Mouse (Mus musculus) stomach, embryonic 14.5 days (tissue): ENCODE data around the gene Pkd1l1. TPM values are rescaled to one million over a fixed set of nuclear protein-coding genes. Genes with fewer than 3 reads are reported as not detected.

Experiments
- ATAC-seq: fragments of 200-750 bp; cut with Nextera tagmentation; 2 replicates; pipeline ENCODE4 v1.8.0; 2017; ENCODE audit warnings: low read depth, moderate TSS enrichment; ENCODE audit not compliant: insufficient number of reproducible peaks, insufficient read depth, low FRiP score
- H3K27ac ChIP-seq: fragments of 300-500 bp; sonication (generic); 2 replicates; pipeline ENCODE4 v1.5.1; 2014; ENCODE audit warnings: mild to moderate bottlenecking, low read length, moderate library complexity, mixed read lengths
- H3K27me3 ChIP-seq: fragments of 300-500 bp; sonication (generic); 2 replicates; pipeline ENCODE4 v1.6.1; 2014; ENCODE audit warnings: low read length, control low read depth, mixed read lengths; ENCODE audit not compliant: control insufficient read depth, insufficient read depth
- H3K36me3 ChIP-seq: fragments of 300-500 bp; sonication (generic); 2 replicates; pipeline ENCODE4 v1.6.1; 2014; ENCODE audit warnings: mild to moderate bottlenecking, control low read depth, low read length, moderate library complexity, mixed read lengths; ENCODE audit not compliant: control insufficient read depth, insufficient read depth
- H3K4me1 ChIP-seq: fragments of 300-500 bp; sonication (generic); 2 replicates; pipeline ENCODE4 v1.6.1; 2014; ENCODE audit warnings: low read length, control low read depth, mixed read lengths; ENCODE audit not compliant: control insufficient read depth, insufficient read depth
- H3K4me2 ChIP-seq: fragments of 300-500 bp; sonication (generic); replicated peaks from 2 replicates; pipeline ENCODE4 v1.6.1; 2014; ENCODE audit warnings: low read depth, low read length, control low read depth
- H3K4me3 ChIP-seq: fragments of 300-500 bp; sonication (generic); 2 replicates; pipeline ENCODE4 v1.5.1; 2014; ENCODE audit warnings: low read depth, low read length, control low read depth
- H3K9ac ChIP-seq: fragments of 300-500 bp; sonication (generic); replicated peaks from 2 replicates; pipeline ENCODE4 v1.6.1; 2014; ENCODE audit warnings: low read depth, mild to moderate bottlenecking, control low read depth, low read length, moderate library complexity, mixed read lengths
- H3K9me3 ChIP-seq: fragments of 300-500 bp; sonication (generic); 2 replicates; pipeline ENCODE4 v1.6.1; 2016; ENCODE audit warnings: low read depth, low read length, control low read depth; ENCODE audit not compliant: control insufficient read depth
- WGBS: fragments of 180-500 bp; shearing (Covaris S2); extraction: QIAGEN DNeasy Blood & Tissue Kit; methylation state at CpG from one replicate; pipeline ENCODE4 v1.1.7; 2014; 5-methylcytosine and 5-hydroxymethylcytosine counted together
- polyA plus RNA-seq: library from polyadenylated mRNA; unstranded; fragments of >200 nt; fragmentation: Nextera tagmentation; extraction: Ambion mirVana; gene quantifications from 2 replicates; pipeline ENCODE4 v1.2.1, GENCODE M21; 2014

Pkd1l1 gene
- polyA plus RNA-seq, 1 experiment from 2014 or later = 0.09 TPM

DNA sequence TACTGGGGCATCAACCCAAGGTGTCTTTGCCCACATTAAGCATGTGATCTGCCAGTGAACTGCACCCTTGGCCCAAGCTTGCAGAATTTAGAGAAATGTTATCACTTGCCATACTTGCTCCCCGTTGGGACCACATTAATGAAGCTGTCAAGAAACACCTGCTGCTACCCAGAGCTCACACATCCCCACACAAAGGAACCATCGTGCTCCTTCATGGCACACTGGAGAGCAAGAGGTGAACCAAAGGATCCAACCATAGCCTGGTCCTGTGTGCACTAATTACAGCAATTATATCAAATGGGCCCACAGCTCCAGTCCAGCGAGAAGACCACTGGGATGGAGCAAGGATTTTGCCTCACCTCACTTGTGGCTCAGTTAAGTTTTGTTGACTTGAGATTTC, 114.0 kb downstream of the Pkd1l1 start:
- no peaks in the 10 kb centered on the region for H3K9me3 ChIP-seq
- ATAC-seq = no peak
- H3K4me3 ChIP-seq = no peak overlapping the region
- H3K4me2 ChIP-seq = no peak overlapping the region
- peaks cover 9% of the 10 kb centered on the region; the same call in 1 of the 2 replicates for H3K4me1 ChIP-seq
- no peaks in the 10 kb centered on the region for H3K27me3 ChIP-seq
- H3K36me3 ChIP-seq = no peaks in the 10 kb centered on the region
- 50% methylated on average over 3 of the region's 3 CpGs for WGBS
- H3K27ac ChIP-seq = no peak overlapping the region
- no peak overlapping the region for H3K9ac ChIP-seq

DNA sequence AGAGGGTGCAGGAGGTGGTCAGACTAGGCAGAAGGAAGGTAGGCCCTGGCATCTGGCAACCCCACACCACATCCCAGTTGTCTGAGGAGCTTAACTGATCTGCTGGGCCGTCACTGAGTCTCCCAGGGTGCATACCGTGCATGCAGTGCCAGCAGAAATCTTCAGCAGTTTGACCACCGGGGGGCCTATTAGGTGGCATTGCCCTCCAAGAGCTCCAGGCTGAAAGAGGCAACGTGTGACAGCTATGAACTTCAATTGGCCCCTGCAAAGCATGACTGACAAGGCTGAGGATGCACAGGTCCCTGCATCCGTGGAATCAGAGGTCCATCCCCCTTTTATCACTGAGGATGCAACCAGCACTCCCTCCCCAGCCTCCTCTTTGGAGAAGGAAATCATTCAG, 116.9 kb downstream of the Pkd1l1 start:
- H3K9me3 ChIP-seq = no peaks in the 10 kb centered on the region
- 63% methylated on average over 5 of the region's 5 CpGs for WGBS
- H3K27ac ChIP-seq = no peak overlapping the region
- H3K4me1 ChIP-seq = peaks cover 9% of the 10 kb centered on the region; the same call in 1 of the 2 replicates
- no peaks in the 10 kb centered on the region for H3K36me3 ChIP-seq
- no peak overlapping the region for H3K4me2 ChIP-seq
- no peak for ATAC-seq
- no peaks in the 10 kb centered on the region for H3K27me3 ChIP-seq
- no peak overlapping the region for H3K4me3 ChIP-seq
- H3K9ac ChIP-seq = no peak overlapping the region

DNA sequence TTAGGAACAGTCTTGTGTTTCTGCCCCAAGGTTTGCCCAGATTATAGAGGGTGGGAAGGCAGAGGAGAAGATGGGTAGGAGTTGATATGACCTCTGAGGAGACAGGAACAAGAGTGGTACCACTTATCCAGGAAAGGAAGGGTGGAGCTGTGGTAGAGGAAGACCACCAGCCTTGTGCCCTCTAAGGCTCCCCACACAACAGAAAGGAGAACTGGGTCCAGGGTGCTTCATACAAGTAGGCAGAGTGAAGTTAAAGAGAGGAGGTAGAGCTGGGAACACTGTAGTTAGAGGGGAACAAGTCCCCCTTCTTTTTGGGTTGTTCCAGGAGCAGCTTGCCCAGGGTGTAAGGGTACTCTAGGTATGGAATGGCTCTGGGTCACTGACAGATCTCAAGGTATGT, 125.0 kb downstream of the Pkd1l1 start:
- Histone ChIP-seq H3K9ac (no peak overlapping the region), H3K36me3 (no peaks in the 10 kb centered on the region), H3K27ac (no peak overlapping the region), H3K4me2 (no peak overlapping the region), H3K4me3 (no peak overlapping the region), H3K27me3 (no peaks in the 10 kb centered on the region), H3K4me1 (no peaks in the 10 kb centered on the region), H3K9me3 (no peaks in the 10 kb centered on the region)
- ATAC-seq = no peak

DNA sequence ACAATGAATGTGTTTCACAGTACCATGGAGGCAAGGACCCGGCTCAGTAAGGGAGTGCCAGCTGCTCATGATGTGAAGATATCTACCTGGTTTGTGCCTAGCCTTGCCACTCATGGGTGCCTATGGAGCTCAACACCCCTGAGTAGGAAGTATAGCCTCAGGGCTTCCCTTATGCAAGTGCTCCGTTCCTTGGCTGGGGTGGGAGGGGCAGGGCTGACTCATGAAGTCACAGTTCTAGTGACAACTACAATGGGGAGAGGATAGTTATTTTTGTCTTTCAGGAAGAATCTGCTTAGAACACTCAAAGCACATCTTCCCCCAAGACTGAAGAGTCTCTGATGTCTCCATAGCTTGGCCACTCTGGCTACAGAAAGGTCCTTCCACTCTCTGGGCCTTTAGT, 125.4 kb downstream of the Pkd1l1 start:
- Histone ChIP-seq H3K4me3 (no peak overlapping the region), H3K27me3 (no peaks in the 10 kb centered on the region), H3K9ac (no peak overlapping the region), H3K9me3 (no peaks in the 10 kb centered on the region), H3K27ac (no peak overlapping the region), H3K36me3 (no peaks in the 10 kb centered on the region), H3K4me1 (no peaks in the 10 kb centered on the region), H3K4me2 (no peak overlapping the region)
- ATAC-seq = no peak
- 82% methylated on average over 2 of the region's 2 CpGs for WGBS

DNA sequence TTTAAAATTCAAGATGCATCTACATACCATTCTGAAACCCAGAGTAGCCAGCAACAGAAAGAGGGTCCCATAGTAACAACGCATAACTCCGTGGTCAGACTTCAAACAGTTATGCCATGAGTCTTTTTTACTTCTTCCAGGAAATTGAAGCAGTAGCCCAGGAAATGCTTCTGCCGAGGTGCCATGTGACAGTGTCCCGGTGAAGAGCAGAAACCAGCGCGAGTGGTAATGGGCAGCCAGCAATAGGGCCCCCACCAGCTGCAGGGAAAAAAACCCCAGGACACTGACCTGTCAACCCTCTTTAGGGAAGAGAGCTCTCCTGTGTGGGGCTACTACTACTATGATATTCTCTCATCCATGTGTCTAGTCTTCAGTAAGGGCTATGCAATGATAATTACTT, 136.9 kb downstream of the Pkd1l1 start:
- no peak for ATAC-seq
- Histone ChIP-seq H3K4me1 (no peaks in the 10 kb centered on the region), H3K4me2 (no peak overlapping the region), H3K9me3 (no peaks in the 10 kb centered on the region), H3K4me3 (no peak overlapping the region), H3K27ac (no peak overlapping the region), H3K36me3 (no peaks in the 10 kb centered on the region), H3K9ac (no peak overlapping the region), H3K27me3 (no peaks in the 10 kb centered on the region)
- 95% methylated on average over 6 of the region's 6 CpGs for WGBS

DNA sequence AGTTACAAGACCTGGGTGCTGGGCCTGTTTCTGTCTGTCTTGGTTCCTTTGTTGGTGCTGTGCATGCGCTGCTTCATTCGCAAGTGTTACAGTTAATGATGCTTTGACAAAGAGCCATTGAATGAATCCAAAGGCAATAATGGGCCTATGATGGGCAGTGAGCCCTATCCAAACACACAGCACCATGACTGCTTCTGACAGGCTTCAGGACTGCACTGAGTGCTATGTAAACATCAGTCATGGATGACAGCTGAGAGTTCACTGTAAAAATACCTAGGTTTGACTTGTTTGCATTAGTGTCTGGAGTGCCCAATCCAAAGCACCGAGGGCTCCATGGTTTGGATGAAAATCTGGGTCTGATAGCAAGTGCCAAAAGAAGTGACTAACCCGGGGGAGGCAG, 138.9 kb downstream of the Pkd1l1 start:
- Histone ChIP-seq H3K9me3 (no peaks in the 10 kb centered on the region), H3K4me3 (no peak overlapping the region), H3K9ac (no peak overlapping the region), H3K4me1 (no peaks in the 10 kb centered on the region), H3K27me3 (no peaks in the 10 kb centered on the region), H3K27ac (no peak overlapping the region), H3K36me3 (no peaks in the 10 kb centered on the region), H3K4me2 (no peak overlapping the region)
- 62% methylated on average over 4 of the region's 4 CpGs for WGBS
- no peak for ATAC-seq

DNA sequence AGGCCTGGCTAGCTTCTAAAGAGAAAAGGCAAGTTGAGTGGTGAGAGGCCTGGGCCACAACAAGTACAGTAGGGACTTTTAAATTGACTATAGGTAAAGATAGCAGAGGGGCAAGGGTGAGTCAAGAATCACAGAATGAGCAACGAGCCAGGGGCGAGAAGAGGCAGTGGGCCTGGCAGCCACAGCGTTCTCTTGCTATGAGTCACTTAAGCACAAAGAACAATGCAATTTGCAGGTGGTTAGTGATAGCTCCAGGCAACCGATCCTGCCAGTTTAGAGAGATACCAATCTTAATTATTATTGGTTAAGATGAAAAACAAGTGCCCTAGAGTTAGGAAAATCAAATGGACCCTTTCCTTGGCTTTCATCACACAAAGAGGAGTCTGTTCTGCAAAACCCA, 142.5 kb downstream of the Pkd1l1 start:
- H3K27ac ChIP-seq = no peak overlapping the region
- H3K4me1 ChIP-seq = no peaks in the 10 kb centered on the region
- no peaks in the 10 kb centered on the region for H3K27me3 ChIP-seq
- H3K9me3 ChIP-seq = no peaks in the 10 kb centered on the region
- no peaks in the 10 kb centered on the region for H3K36me3 ChIP-seq
- H3K9ac ChIP-seq = no peak overlapping the region
- H3K4me3 ChIP-seq = no peak overlapping the region
- WGBS = 67% methylated on average over 4 of the region's 4 CpGs
- ATAC-seq = no peak
- H3K4me2 ChIP-seq = no peak overlapping the region

DNA sequence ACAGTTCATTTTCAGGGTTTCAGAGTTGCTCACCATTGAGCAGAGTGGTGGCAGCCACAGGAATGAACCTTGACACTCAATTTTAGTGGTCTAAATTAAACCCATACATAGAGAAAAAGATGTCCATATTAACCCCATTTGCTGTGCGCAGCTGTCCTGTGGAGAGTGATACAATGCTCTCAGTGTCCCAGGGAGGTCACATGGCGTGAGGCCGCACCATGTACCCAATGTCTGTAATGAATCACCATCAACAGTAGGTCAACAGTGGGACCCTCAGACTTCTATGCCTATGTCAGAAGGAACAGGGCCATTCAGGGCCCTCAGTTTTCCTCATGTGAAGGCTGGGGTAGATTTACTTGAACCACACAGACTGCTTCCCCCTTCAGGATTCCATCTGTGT, 143.5 kb downstream of the Pkd1l1 start:
- H3K27ac ChIP-seq = no peak overlapping the region

DNA sequence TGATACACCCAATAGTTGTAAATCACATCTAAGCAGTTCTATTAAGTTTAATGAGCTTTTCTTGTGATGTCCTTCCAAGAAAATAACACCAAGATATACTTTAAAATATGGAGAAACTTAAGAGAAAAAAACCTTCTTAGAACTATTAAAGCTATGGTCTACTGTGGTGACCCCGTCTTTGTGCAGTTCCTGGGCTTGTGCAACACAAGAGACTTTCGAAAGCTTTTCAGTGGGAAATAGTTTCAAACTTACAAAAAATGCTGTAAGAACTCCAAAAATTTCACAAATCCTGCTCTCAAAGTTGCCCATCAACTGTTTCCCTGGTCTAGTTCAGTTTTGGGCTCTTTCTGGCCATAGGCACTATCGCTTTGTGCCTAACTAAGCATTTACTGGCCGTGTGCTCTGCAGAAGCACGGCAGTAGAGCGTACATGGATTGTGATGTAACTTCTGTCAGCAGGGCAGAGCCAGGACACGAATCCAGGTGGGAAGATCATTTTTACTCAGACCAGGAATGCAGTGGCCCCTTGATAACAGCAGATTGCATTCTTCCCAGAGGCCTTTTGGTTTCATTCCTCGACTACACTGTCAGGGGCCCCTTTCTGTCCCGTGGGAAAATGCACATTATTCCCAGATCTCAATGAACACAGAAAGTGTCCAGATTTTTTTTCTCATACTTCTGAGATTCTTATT, 144.1 kb downstream of the Pkd1l1 start:
- Histone ChIP-seq H3K9ac (no peak overlapping the region), H3K27ac (no peak overlapping the region), H3K4me3 (no peak overlapping the region), H3K4me2 (no peak overlapping the region), H3K9me3 (no peaks in the 10 kb centered on the region), H3K4me1 (no peaks in the 10 kb centered on the region), H3K27me3 (no peaks in the 10 kb centered on the region), H3K36me3 (no peaks in the 10 kb centered on the region)
- no peak for ATAC-seq
- WGBS = 64% methylated on average over 9 of the region's 9 CpGs

More for the DNA sequence above, 143.5 kb downstream of the Pkd1l1 start:
- WGBS = 88% methylated on average over 3 of the region's 3 CpGs
- Histone ChIP-seq H3K36me3 (no peaks in the 10 kb centered on the region), H3K4me1 (no peaks in the 10 kb centered on the region), H3K4me2 (no peak overlapping the region), H3K4me3 (no peak overlapping the region), H3K9ac (no peak overlapping the region), H3K9me3 (no peaks in the 10 kb centered on the region), H3K27me3 (no peaks in the 10 kb centered on the region)
- no peak for ATAC-seq
